Mouse (Mus musculus): ENCODE measurements at regions not wholly inside any gene's neighbourhood (a gene's known extent, or its start where the extent isn't known, plus 50 kb on each side); places are given as distances from the start of the nearest gene placed in this dataset.
A peak's percentile ranks its signal among the peaks of the same experiment; 100 is the strongest.

- DNase-seq = no peak
- intact Hi-C loops (cut with DNase I) = no loop called here
These were observed 396.5 kb downstream of the Rwdd3 start for GRCm38 (mm10) chr3:120774951-120775350.

GRCm38 (mm10) chr3:120761681-120762080, 409.8 kb downstream of the Rwdd3 start:
- DNase-seq = peak in 1 of 2 experiments; percentile 12
- intact Hi-C loops (cut with DNase I) = no loop called here

- intact Hi-C loops (cut with DNase I) = no loop called here
- no peak for DNase-seq
These were observed 410.3 kb downstream of the Rwdd3 start for GRCm38 (mm10) chr3:120761223-120761622.

- intact Hi-C loops (cut with DNase I) = no loop called here
- no peak for DNase-seq
These were observed 423.0 kb downstream of the Rwdd3 start for GRCm38 (mm10) chr3:120748513-120748912.

- peak; percentile 3 to 16 for DNase-seq
- intact Hi-C loops (cut with DNase I) = no loop called here
These were observed 423.8 kb downstream of the Rwdd3 start for GRCm38 (mm10) chr3:120747678-120748077.

GRCm38 (mm10) chr3:120733332-120733731, 438.2 kb downstream of the Rwdd3 start:
- intact Hi-C loops (cut with DNase I) = no loop called here
- DNase-seq = no peak

GRCm38 (mm10) chr3:120732391-120732790, 439.1 kb downstream of the Rwdd3 start:
- intact Hi-C loops (cut with DNase I) = no loop called here
- no peak for DNase-seq

GRCm38 (mm10) chr3:120731287-120731686, 440.2 kb downstream of the Rwdd3 start:
- intact Hi-C loops (cut with DNase I) = no loop called here
- DNase-seq = no peak

- DNase-seq = no peak
- intact Hi-C loops (cut with DNase I) = no loop called here
These were observed 441.3 kb downstream of the Rwdd3 start for GRCm38 (mm10) chr3:120730225-120730624.

GRCm38 (mm10) chr3:120729671-120730070, 441.8 kb downstream of the Rwdd3 start:
- no peak for DNase-seq
- intact Hi-C loops (cut with DNase I) = no loop called here

- DNase-seq = no peak
- intact Hi-C loops (cut with DNase I) = no loop called here
These were observed 486.3 kb downstream of the Rwdd3 start for GRCm38 (mm10) chr3:120685227-120685626.

GRCm38 (mm10) chr3:120675906-120676305, 495.6 kb downstream of the Rwdd3 start:
- DNase-seq = no peak
- intact Hi-C loops (cut with DNase I) = no loop called here

GRCm38 (mm10) chr3:120668654-120669053, 502.8 kb downstream of the Rwdd3 start:
- DNase-seq = no peak
- intact Hi-C loops (cut with DNase I) = no loop called here

- intact Hi-C loops (cut with DNase I) = no loop called here
- no peak for DNase-seq
These were observed 509.0 kb downstream of the Rwdd3 start for GRCm38 (mm10) chr3:120662521-120662920.

- DNase-seq = no peak
- intact Hi-C loops (cut with DNase I) = no loop called here
These were observed 510.7 kb downstream of the Rwdd3 start for GRCm38 (mm10) chr3:120660776-120661175.

- DNase-seq = no peak
- intact Hi-C loops (cut with DNase I) = no loop called here
These were observed 522.2 kb downstream of the Rwdd3 start for GRCm38 (mm10) chr3:120649047-120649868.

- no peak for DNase-seq
- intact Hi-C loops (cut with DNase I) = no loop called here
These were observed 523.1 kb downstream of the Rwdd3 start for GRCm38 (mm10) chr3:120648391-120648790.

GRCm38 (mm10) chr3:120636669-120637305, 534.7 kb downstream of the Rwdd3 start:
- intact Hi-C loops (cut with DNase I) = no loop called here

GRCm38 (mm10) chr3:120618358-120618757, 553.1 kb downstream of the Rwdd3 start:
- intact Hi-C loops (cut with DNase I) = no loop called here
- no peak for DNase-seq

More at GRCm38 (mm10) chr3:120636669-120637305, 534.7 kb downstream of the Rwdd3 start:
- no peak for DNase-seq

GRCm38 (mm10) chr3:120594226-120594625, 577.3 kb downstream of the Rwdd3 start:
- intact Hi-C loops (cut with DNase I) = no loop called here
- DNase-seq = no peak

- DNase-seq = no peak
- intact Hi-C loops (cut with DNase I) = no loop called here
These were observed 580.3 kb downstream of the Rwdd3 start for GRCm38 (mm10) chr3:120591183-120591582.

Measured in heart, postnatal 14 days (tissue).